Mouse (Mus musculus): ENCODE measurements around the gene Swi5. TPM values are rescaled to one million over a fixed set of nuclear protein-coding genes. Genes with fewer than 3 reads are reported as not detected.

Swi5 gene
- 214 and 218 TPM in 2 replicates for polyA plus RNA-seq (2016; fragmentation: Nextera tagmentation; extraction: Ambion mirVana)

DNA sequence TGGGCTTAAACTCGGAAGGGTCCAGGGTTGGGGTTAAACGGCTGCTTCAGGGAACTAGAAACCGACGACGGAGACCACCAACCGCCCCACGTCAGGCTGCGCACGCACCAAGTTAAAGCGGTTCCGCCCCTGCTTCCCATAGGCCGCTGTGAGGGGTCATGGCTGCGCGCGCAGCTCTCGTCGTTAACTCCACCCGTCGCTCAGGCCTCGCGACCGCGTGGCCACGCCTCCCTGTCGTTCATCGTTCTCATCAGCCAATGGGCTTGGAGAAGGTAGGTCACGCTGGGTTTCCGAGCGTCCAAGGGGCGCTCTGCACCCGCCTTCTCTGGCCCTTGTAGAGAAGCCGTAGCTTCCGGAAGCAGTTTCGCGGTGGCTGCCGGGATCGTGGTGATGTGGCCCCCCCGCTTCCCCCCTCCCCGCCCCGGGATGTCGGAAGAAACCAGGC is at the start of gene Swi5:
Gene Swi5 (minus strand): TSS at position 153 of the 445 bp plus-strand sequence.
- Histone ChIP-seq H3K4me3 (peak within 1 kb of the TSS; percentile 89), H3K9ac (peak within 1 kb of the TSS; percentile 93), H3K27ac (peak within 1 kb of the TSS; percentile 87), H3K9me3 (replicated peaks) (no peaks in the 10 kb centered on the region), H3K36me3 (peaks cover 39% of the 10 kb centered on the region), H3K27me3 (replicated peaks) (no peaks in the 10 kb centered on the region), H3K4me2 (peak within 1 kb of the TSS; percentile 89), H3K4me1 (peaks cover 42% of the 10 kb centered on the region)
- under 1% methylated on average over 39 of the region's 41 CpGs for WGBS (ENCODE audit: insufficient replicate concordance)
- peak; percentile 98 for ATAC-seq

- 35% methylated on average over 15 of the region's 15 CpGs for WGBS (ENCODE audit: insufficient replicate concordance)
- ATAC-seq, result no peak
- Histone ChIP-seq H3K9me3 (replicated peaks) (no peaks in the 10 kb centered on the region), H3K4me3 (no peak overlapping the region), H3K9ac (no peak overlapping the region), H3K27ac (no peak overlapping the region), H3K4me2 (no peak overlapping the region), H3K36me3 (no peaks in the 10 kb centered on the region), H3K27me3 (replicated peaks) (peaks cover 78% of the 10 kb centered on the region), H3K4me1 (no peaks in the 10 kb centered on the region)
Observed at GRCm38 (mm10) chr2:32335888-32336287, 48.0 kb upstream of the Swi5 start.

DNA sequence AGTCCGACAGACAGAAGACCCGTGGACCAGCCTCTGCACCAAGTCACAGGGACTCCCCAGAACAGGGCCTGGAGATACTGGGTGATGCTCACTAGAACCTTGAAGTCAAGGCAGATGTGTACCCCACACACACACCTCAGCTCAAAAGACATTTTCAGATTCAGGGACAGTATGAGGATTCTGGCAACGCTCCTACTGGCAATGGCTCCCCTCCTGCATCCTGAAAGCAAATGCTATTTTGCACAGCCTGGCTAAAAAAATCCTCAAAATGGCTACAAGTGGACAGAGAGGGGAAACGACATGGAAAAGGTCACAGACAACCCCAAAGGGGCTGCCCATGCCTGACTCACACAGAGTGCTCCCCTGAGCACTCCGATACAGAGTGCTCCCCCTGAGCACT is 44.3 kb upstream of the Swi5 start:
- 66% methylated on average over 5 of the region's 5 CpGs for WGBS (ENCODE audit: insufficient replicate concordance)
- H3K9me3 ChIP-seq (replicated peaks), result no peaks in the 10 kb centered on the region
- H3K4me1 ChIP-seq, result no peaks in the 10 kb centered on the region
- H3K9ac ChIP-seq, result no peak overlapping the region
- peaks cover 76% of the 10 kb centered on the region for H3K27me3 ChIP-seq (replicated peaks)
- H3K4me3 ChIP-seq, result no peak overlapping the region
- H3K27ac ChIP-seq, result no peak overlapping the region
- no peaks in the 10 kb centered on the region for H3K36me3 ChIP-seq
- ATAC-seq, result no peak
- H3K4me2 ChIP-seq, result no peak overlapping the region

GRCm38 (mm10) chr2:32329531-32329930 is 41.7 kb upstream of the Swi5 start:
- H3K9ac ChIP-seq, result no peak overlapping the region
- 48% methylated on average over 6 of the region's 6 CpGs for WGBS (ENCODE audit: insufficient replicate concordance)
- H3K4me2 ChIP-seq, result no peak overlapping the region
- ATAC-seq, result no peak
- H3K9me3 ChIP-seq (replicated peaks), result no peaks in the 10 kb centered on the region
- no peak overlapping the region for H3K4me3 ChIP-seq
- no peak overlapping the region for H3K27ac ChIP-seq
- H3K4me1 ChIP-seq, result no peaks in the 10 kb centered on the region
- no peaks in the 10 kb centered on the region for H3K36me3 ChIP-seq
- peaks cover 57% of the 10 kb centered on the region for H3K27me3 ChIP-seq (replicated peaks)

DNA sequence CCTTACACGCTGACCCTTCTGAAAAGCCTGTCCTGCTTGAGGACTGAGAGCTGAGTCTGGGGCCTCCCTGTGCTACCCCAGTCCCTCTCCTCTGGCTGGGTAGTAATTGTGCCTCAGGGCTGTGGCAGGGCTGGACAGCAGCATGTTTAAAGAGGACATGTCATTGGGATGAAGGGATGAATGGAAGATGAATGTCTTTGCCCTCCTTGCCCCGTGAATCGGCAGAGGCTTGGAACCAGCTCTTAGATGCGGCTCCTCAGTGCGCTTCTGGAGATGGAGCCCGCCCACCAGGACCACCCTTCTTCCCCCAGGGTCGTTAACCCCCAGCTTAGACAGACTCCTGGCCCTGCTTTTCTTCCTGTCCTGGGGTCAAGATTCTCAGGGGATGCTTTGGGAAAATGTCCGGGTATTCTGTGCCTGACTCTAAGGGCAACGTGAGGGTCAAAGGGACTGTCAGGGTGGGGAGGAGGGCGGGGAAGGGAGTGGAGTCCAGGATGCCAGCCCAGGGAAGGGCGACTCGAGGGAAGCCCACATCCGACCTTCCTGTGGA is 41.1 kb upstream of the Swi5 start:
- peaks cover 52% of the 10 kb centered on the region for H3K27me3 ChIP-seq (replicated peaks)
- H3K4me1 ChIP-seq, result no peaks in the 10 kb centered on the region
- H3K9ac ChIP-seq, result no peak overlapping the region
- no peaks in the 10 kb centered on the region for H3K36me3 ChIP-seq
- H3K9me3 ChIP-seq (replicated peaks), result no peaks in the 10 kb centered on the region
- no peak overlapping the region for H3K27ac ChIP-seq
- ATAC-seq, result no peak
- H3K4me3 ChIP-seq, result no peak overlapping the region
- WGBS (ENCODE audit: insufficient replicate concordance), result 38% methylated on average over 13 of the region's 13 CpGs
- no peak overlapping the region for H3K4me2 ChIP-seq

DNA sequence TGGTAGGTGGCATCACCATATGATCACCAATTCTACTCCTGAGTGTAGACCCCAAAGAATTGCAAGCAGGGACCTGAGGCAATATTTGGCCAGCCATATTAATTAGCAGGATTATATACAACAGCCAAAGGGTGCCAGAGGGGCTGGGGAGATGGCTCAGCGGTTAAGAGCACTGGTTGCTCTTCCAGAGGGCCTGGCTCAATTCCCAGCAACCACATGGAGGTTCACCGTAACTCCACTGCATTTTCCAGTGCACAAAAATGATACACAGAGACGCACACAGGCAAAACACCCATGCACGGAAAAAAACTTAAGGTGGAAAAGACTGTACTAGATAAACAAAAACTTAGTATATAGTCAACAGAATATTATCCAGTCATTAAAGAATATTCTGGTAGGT is 39.3 kb upstream of the Swi5 start:
- ATAC-seq, result no peak
- Histone ChIP-seq H3K27ac (no peak overlapping the region), H3K27me3 (replicated peaks) (peaks cover 47% of the 10 kb centered on the region; the same call in 1 of the 2 replicates), H3K4me1 (no peaks in the 10 kb centered on the region), H3K36me3 (no peaks in the 10 kb centered on the region), H3K4me2 (no peak overlapping the region), H3K9ac (no peak overlapping the region), H3K9me3 (replicated peaks) (no peaks in the 10 kb centered on the region), H3K4me3 (no peak overlapping the region)
- 76% methylated on average over 4 of the region's 4 CpGs for WGBS (ENCODE audit: insufficient replicate concordance)

DNA sequence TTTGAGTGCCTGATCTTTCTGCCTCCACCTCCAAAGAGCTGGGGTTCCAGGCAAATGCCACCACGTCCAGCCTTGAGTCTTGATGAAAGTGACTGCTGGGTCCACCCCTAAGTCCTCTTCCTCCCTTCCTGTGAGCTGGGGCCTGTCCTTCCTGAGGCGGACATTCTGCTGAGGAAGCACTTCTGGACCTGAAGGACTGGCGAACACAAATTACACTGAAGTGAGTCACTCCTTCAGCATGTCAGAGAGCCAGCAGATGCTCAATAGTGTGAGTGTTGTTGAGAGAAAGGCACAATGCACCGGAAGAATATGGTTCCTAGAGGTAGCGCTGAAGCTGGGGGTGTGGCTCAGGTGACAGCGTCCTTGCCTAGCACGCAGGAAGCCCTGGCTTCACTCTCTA is 37.5 kb upstream of the Swi5 start:
- Histone ChIP-seq H3K27ac (no peak overlapping the region), H3K9me3 (replicated peaks) (no peaks in the 10 kb centered on the region), H3K4me2 (no peak overlapping the region), H3K4me3 (no peak overlapping the region), H3K36me3 (no peaks in the 10 kb centered on the region), H3K4me1 (no peaks in the 10 kb centered on the region), H3K27me3 (replicated peaks) (peaks cover 58% of the 10 kb centered on the region), H3K9ac (no peak overlapping the region)
- ATAC-seq, result no peak
- WGBS (ENCODE audit: insufficient replicate concordance), result 36% methylated on average over 7 of the region's 7 CpGs

DNA sequence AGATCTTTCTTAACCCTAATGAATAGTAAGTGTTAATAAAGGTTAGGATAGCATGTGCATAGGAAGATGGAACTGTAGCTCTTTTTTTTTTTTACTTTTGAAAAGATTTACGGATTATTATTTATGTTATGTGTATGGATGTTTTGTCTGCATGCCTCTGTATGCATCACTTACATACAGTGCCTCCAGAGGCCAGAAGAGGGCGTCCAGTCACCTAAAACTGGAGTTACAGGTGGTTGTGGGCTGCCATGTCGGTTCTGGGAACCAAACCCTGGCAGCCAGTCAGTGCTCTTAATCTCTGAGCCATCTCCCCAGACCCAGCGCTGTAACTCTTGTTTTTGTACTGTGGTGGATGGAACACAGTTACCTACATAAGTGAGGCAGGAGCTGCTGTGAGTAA is 36.4 kb upstream of the Swi5 start:
- ATAC-seq, result no peak
- Histone ChIP-seq H3K36me3 (no peaks in the 10 kb centered on the region), H3K27ac (no peak overlapping the region), H3K4me3 (no peak overlapping the region), H3K9ac (no peak overlapping the region), H3K27me3 (replicated peaks) (peaks cover 65% of the 10 kb centered on the region), H3K4me2 (no peak overlapping the region), H3K9me3 (replicated peaks) (no peaks in the 10 kb centered on the region), H3K4me1 (peaks cover 8% of the 10 kb centered on the region; the same call in 1 of the 2 replicates)
- 44% methylated on average over 4 of the region's 4 CpGs for WGBS (ENCODE audit: insufficient replicate concordance)

GRCm38 (mm10) chr2:32322754-32323741 is 35.2 kb upstream of the Swi5 start:
- Histone ChIP-seq H3K9ac (no peak overlapping the region), H3K9me3 (replicated peaks) (no peaks in the 10 kb centered on the region), H3K4me1 (peaks cover 13% of the 10 kb centered on the region; the same call in 1 of the 2 replicates), H3K27me3 (replicated peaks) (peaks cover 66% of the 10 kb centered on the region), H3K4me2 (no peak overlapping the region), H3K4me3 (no peak overlapping the region), H3K27ac (no peak overlapping the region), H3K36me3 (no peaks in the 10 kb centered on the region)
- 63% methylated on average over 7 of the region's 7 CpGs for WGBS (ENCODE audit: insufficient replicate concordance)
- no peak for ATAC-seq

DNA sequence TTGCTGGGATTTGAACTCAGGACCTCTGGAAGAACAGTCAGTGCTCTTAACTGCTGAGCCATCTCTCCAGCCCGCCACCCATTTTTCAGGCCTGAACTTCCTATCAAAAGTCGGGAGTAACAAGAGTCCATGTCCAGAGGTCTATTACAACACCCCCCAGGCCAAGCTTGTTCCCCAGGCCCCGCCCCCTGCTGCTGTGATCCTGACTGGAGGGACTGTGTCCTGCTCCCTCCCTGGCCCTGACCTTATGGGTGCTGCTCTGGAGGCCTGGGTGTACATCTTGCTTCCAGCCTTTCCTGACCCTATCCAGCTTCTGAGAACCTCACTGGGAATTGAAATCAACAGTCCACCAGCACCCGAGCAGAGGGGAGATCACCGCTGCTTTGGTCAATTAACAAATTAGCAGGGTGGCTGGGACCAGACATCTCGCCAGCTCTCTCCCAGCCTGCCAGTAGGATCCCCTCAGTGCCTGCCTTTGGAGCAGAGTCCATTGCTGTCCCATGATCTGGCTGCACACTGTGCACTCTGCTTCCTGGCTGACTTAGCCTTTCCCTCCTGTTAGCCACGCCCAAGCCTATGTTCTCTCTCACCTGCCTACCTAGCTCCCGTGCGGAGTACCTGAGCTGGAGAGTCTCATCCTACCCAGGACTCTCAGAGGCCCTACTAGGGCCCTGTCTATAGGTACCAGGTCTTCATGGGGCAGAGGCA is 33.9 kb upstream of the Swi5 start:
- H3K9me3 ChIP-seq (replicated peaks), result no peaks in the 10 kb centered on the region
- H3K4me3 ChIP-seq, result no peak overlapping the region
- 60% methylated on average over 9 of the region's 9 CpGs for WGBS (ENCODE audit: insufficient replicate concordance)
- H3K27me3 ChIP-seq (replicated peaks), result peaks cover 74% of the 10 kb centered on the region
- H3K4me2 ChIP-seq, result no peak overlapping the region
- 0 out of 2 replicates have a peak overlapping the region, but pooled peaks have one; percentile 39 for H3K27ac ChIP-seq
- H3K4me1 ChIP-seq, result peaks cover 17% of the 10 kb centered on the region; the same call in 1 of the 2 replicates
- ATAC-seq, result no peak
- H3K9ac ChIP-seq, result no peak overlapping the region
- H3K36me3 ChIP-seq, result no peaks in the 10 kb centered on the region

GRCm38 (mm10) chr2:32320721-32321120 is 32.8 kb upstream of the Swi5 start:
- Histone ChIP-seq H3K27ac (no peak overlapping the region), H3K4me2 (no peak overlapping the region), H3K27me3 (replicated peaks) (peaks cover 79% of the 10 kb centered on the region), H3K9ac (no peak overlapping the region), H3K4me3 (no peak overlapping the region), H3K36me3 (no peaks in the 10 kb centered on the region), H3K4me1 (peaks cover 20% of the 10 kb centered on the region; the same call in 1 of the 2 replicates), H3K9me3 (replicated peaks) (no peaks in the 10 kb centered on the region)
- WGBS (ENCODE audit: insufficient replicate concordance), result 53% methylated on average over 11 of the region's 11 CpGs
- no peak for ATAC-seq
